Mouse (Mus musculus) lung, postnatal 0 days (tissue): ENCODE results near the gene 1600002K03Rik. TPM values are rescaled to one million over a fixed set of nuclear protein-coding genes. Genes with fewer than 3 reads are reported as not detected.

Source experiments
- ATAC-seq: fragments of 200-750 bp; cut with Nextera tagmentation; 2 replicates; pipeline ENCODE4 v1.8.0; 2017; ENCODE audit warnings: moderate library complexity
- DNase-seq: peaks from one replicate; pipeline ENCODE4 v3.0.0-alpha.2; 2016; ENCODE audit warnings: low spot score
- H3K27ac ChIP-seq: fragments of 300-500 bp; sonication (generic); 2 replicates; pipeline ENCODE4 v1.5.1; 2014; ENCODE audit warnings: antibody characterized with exemption, mild to moderate bottlenecking, low read length, mixed read lengths
- H3K27me3 ChIP-seq: fragments of 300-500 bp; sonication (generic); replicated peaks from 2 replicates; pipeline ENCODE4 v1.6.1; 2014; ENCODE audit warnings: low read length, mixed read lengths; ENCODE audit not compliant: insufficient read depth
- H3K36me3 ChIP-seq: fragments of 300-500 bp; sonication (generic); 2 replicates; pipeline ENCODE4 v1.6.1; 2014; ENCODE audit warnings: low read length, mixed read lengths; ENCODE audit not compliant: insufficient read depth
- H3K4me1 ChIP-seq: fragments of 300-500 bp; sonication (generic); 2 replicates; pipeline ENCODE4 v1.6.1; 2014; ENCODE audit warnings: antibody characterized with exemption, low read depth, low read length, mixed read lengths; ENCODE audit not compliant: insufficient read depth
- H3K4me2 ChIP-seq: fragments of 300-500 bp; sonication (generic); replicated peaks from 2 replicates; pipeline ENCODE4 v1.6.1; 2014; ENCODE audit warnings: low read depth, mild to moderate bottlenecking, low read length, moderate library complexity, mixed read lengths
- H3K4me3 ChIP-seq: fragments of 300-500 bp; sonication (generic); 2 replicates; pipeline ENCODE4 v1.5.1; 2014; ENCODE audit warnings: low read depth, low read length
- H3K9ac ChIP-seq: fragments of 300-500 bp; sonication (generic); replicated peaks from 2 replicates; pipeline ENCODE4 v1.6.1; 2014; ENCODE audit warnings: low read depth, mild to moderate bottlenecking
- H3K9me3 ChIP-seq: fragments of 300-500 bp; sonication (generic); 2 replicates; pipeline ENCODE4 v1.6.1; 2016; ENCODE audit warnings: low read length, mixed read lengths
- CTCF ChIP-seq: IDR thresholded peaks from 2 replicates; pipeline ENCODE4 v1.5.1; 2016; ENCODE audit warnings: antibody characterized with exemption, mild to moderate bottlenecking
- EP300 ChIP-seq: IDR thresholded peaks from 2 replicates; pipeline ENCODE4 v1.6.1; 2016; ENCODE audit warnings: antibody characterized with exemption, mild to moderate bottlenecking, control low read depth
- WGBS: fragments of 180-500 bp; shearing (Covaris S2); extraction: QIAGEN DNeasy Blood & Tissue Kit; methylation state at CpG from one replicate; pipeline ENCODE4 v1.1.7; 2014; 5-methylcytosine and 5-hydroxymethylcytosine counted together
- polyA plus RNA-seq: library from polyadenylated mRNA; unstranded; fragments of >200 nt; fragmentation: Nextera tagmentation; extraction: Ambion mirVana; gene quantifications from 2 replicates; pipeline ENCODE4 v1.2.1, GENCODE M21; 2015

1600002K03Rik gene
- polyA plus RNA-seq, 1 experiment from 2014 or later = 11.7 TPM

GRCm38 (mm10) chr10:80193976-80194375, 21.2 kb downstream of the 1600002K03Rik start:
- ATAC-seq = no peak
- TF ChIP-seq EP300 (no peak), CTCF (no peak)
- Histone ChIP-seq H3K9me3 (no peaks in the 10 kb centered on the region), H3K36me3 (no peaks in the 10 kb centered on the region), H3K27ac (no peak overlapping the region), H3K4me2 (no peak overlapping the region), H3K4me1 (no peaks in the 10 kb centered on the region; the same call in 1 of the 2 replicates), H3K27me3 (peaks cover 14% of the 10 kb centered on the region), H3K4me3 (no peak overlapping the region), H3K9ac (no peak overlapping the region)
- DNase-seq = no peak
- WGBS = 86% methylated on average over 6 of the region's 6 CpGs

GRCm38 (mm10) chr10:80194441-80194840, 21.7 kb downstream of the 1600002K03Rik start:
- Histone ChIP-seq H3K36me3 (no peaks in the 10 kb centered on the region), H3K9me3 (no peaks in the 10 kb centered on the region), H3K4me2 (no peak overlapping the region), H3K9ac (no peak overlapping the region), H3K27ac (no peak overlapping the region), H3K27me3 (peaks cover 9% of the 10 kb centered on the region), H3K4me3 (no peak overlapping the region), H3K4me1 (no peaks in the 10 kb centered on the region; the same call in 1 of the 2 replicates)
- TF ChIP-seq CTCF (no peak), EP300 (no peak)
- ATAC-seq (no peak), DNase-seq (no peak)
- 66% methylated on average over 8 of the region's 8 CpGs for WGBS

GRCm38 (mm10) chr10:80196167-80196566, 23.4 kb downstream of the 1600002K03Rik start:
- Histone ChIP-seq H3K4me2 (no peak overlapping the region), H3K4me1 (no peaks in the 10 kb centered on the region), H3K27me3 (no peaks in the 10 kb centered on the region), H3K9me3 (no peaks in the 10 kb centered on the region), H3K27ac (no peak overlapping the region), H3K36me3 (no peaks in the 10 kb centered on the region), H3K4me3 (no peak overlapping the region), H3K9ac (no peak overlapping the region)
- 72% methylated on average over 1 of the region's 1 CpGs for WGBS
- no peak for DNase-seq
- no peak for TF ChIP-seq CTCF
- TF ChIP-seq EP300 = no peak
- no peak for ATAC-seq

GRCm38 (mm10) chr10:80196778-80197581, 24.2 kb downstream of the 1600002K03Rik start:
- TF ChIP-seq EP300 (no peak), CTCF (no peak)
- no peak overlapping the region for H3K4me2 ChIP-seq
- H3K4me3 ChIP-seq = no peak overlapping the region
- H3K27ac ChIP-seq = no peak overlapping the region
- 75% methylated on average over 33 of the region's 33 CpGs for WGBS
- no peaks in the 10 kb centered on the region for H3K36me3 ChIP-seq
- ATAC-seq (no peak), DNase-seq (no peak)
- no peaks in the 10 kb centered on the region for H3K27me3 ChIP-seq
- no peaks in the 10 kb centered on the region for H3K9me3 ChIP-seq
- H3K4me1 ChIP-seq = no peaks in the 10 kb centered on the region
- no peak overlapping the region for H3K9ac ChIP-seq

GRCm38 (mm10) chr10:80199440-80200008, 26.8 kb downstream of the 1600002K03Rik start:
- Histone ChIP-seq H3K4me1 (no peaks in the 10 kb centered on the region), H3K27ac (no peak overlapping the region), H3K9ac (no peak overlapping the region), H3K9me3 (no peaks in the 10 kb centered on the region), H3K4me3 (no peak overlapping the region), H3K27me3 (no peaks in the 10 kb centered on the region), H3K36me3 (no peaks in the 10 kb centered on the region), H3K4me2 (no peak overlapping the region)
- ATAC-seq = peak; percentile 94
- TF ChIP-seq EP300 (no peak), CTCF (peak; percentile 97)
- peak; percentile 92 for DNase-seq
- 57% methylated on average over 3 of the region's 3 CpGs for WGBS

- ATAC-seq = no peak
Observed at GRCm38 (mm10) chr10:80200485-80200884, 27.7 kb downstream of the 1600002K03Rik start.

More at GRCm38 (mm10) chr10:80200485-80200884, 27.7 kb downstream of the 1600002K03Rik start:
- DNase-seq = no peak
- no peak overlapping the region for H3K4me2 ChIP-seq
- H3K27ac ChIP-seq = no peak overlapping the region
- no peak overlapping the region for H3K4me3 ChIP-seq
- H3K36me3 ChIP-seq = no peaks in the 10 kb centered on the region
- TF ChIP-seq EP300 (no peak), CTCF (no peak)
- WGBS = 67% methylated on average over 6 of the region's 6 CpGs
- no peaks in the 10 kb centered on the region for H3K9me3 ChIP-seq
- H3K4me1 ChIP-seq = no peaks in the 10 kb centered on the region
- no peaks in the 10 kb centered on the region for H3K27me3 ChIP-seq
- no peak overlapping the region for H3K9ac ChIP-seq
